Mouse (Mus musculus) bone marrow, adult 2 months (tissue): ENCODE data around the gene Zfp276. TPM values are rescaled to one million over a fixed set of nuclear protein-coding genes. Genes with fewer than 3 reads are reported as not detected.

ENCODE experiments used
- H3K27ac ChIP-seq: fragments of 200-500 bp; 2 replicates; pipeline ENCODE4 v1.5.1; 2012; ENCODE audit warnings: low read depth, mild to moderate bottlenecking, control low read depth, inconsistent platforms, low read length; ENCODE audit not compliant: control insufficient read depth, poor library complexity, insufficient read depth
- H3K4me1 ChIP-seq: fragments of 200-500 bp; 2 replicates; pipeline ENCODE4 v1.6.1; 2011; ENCODE audit warnings: low read length; ENCODE audit not compliant: control insufficient read depth, insufficient read depth
- H3K4me3 ChIP-seq: fragments of 200-500 bp; replicated peaks from 2 replicates; pipeline ENCODE3; 2011; ENCODE audit warnings: mild to moderate bottlenecking, low read depth, low read length, control low read depth; ENCODE audit not compliant: control insufficient read depth
- CTCF ChIP-seq: fragments of 200-500 bp; IDR thresholded peaks from 2 replicates; pipeline ENCODE4 v1.5.1; 2011; ENCODE audit warnings: low read length, control low read depth; ENCODE audit not compliant: control insufficient read depth, insufficient read depth
- POLR2A ChIP-seq: fragments of 200-500 bp; IDR thresholded peaks from 2 replicates; pipeline ENCODE4 v1.6.1; 2011; ENCODE audit warnings: low read depth, mild to moderate bottlenecking, control low read depth, low read length, borderline replicate concordance; ENCODE audit not compliant: control insufficient read depth
- WGBS: fragments of 180-500 bp; shearing (Covaris S2); methylation state at CpG from one replicate; pipeline ENCODE4 v1.1.7; 2018; 5-methylcytosine and 5-hydroxymethylcytosine counted together
- polyA plus RNA-seq: library from polyadenylated mRNA; stranded (reverse); fragments of >200 nt; gene quantifications from 2 replicates; pipeline ENCODE4 v1.2.4, GENCODE M21; 2011; ENCODE audit warnings: low replicate concordance; ENCODE audit not compliant: missing spikeins, insufficient read depth, insufficient read length

Gene Zfp276
- polyA plus RNA-seq, 1 experiment = 29.2 TPM

- TF ChIP-seq POLR2A (no peak), CTCF (no peak)
- H3K27ac ChIP-seq = no peak overlapping the region
- no peak overlapping the region for H3K4me3 ChIP-seq
- peaks cover 2% of the 10 kb centered on the region; the same call in 1 of the 2 replicates for H3K4me1 ChIP-seq
- WGBS = 83% methylated on average over 10 of the region's 10 CpGs
These were observed 14.6 kb upstream of the Zfp276 start for GRCm38 (mm10) chr8:123239398-123239797.

- WGBS = 80% methylated on average over 7 of the region's 7 CpGs
- Histone ChIP-seq H3K4me1 (no peaks in the 10 kb centered on the region), H3K4me3 (no peak overlapping the region), H3K27ac (no peak overlapping the region)
- TF ChIP-seq CTCF (no peak), POLR2A (no peak)
These were observed 11.7 kb upstream of the Zfp276 start for GRCm38 (mm10) chr8:123242107-123242923.

- TF ChIP-seq CTCF (peak; percentile 46), POLR2A (no peak)
- Histone ChIP-seq H3K27ac (no peak overlapping the region), H3K4me3 (no peak overlapping the region), H3K4me1 (no peaks in the 10 kb centered on the region; the same call in 1 of the 2 replicates)
- 77% methylated on average over 11 of the region's 11 CpGs for WGBS
These were observed 10.9 kb upstream of the Zfp276 start for GRCm38 (mm10) chr8:123243053-123243452.

GRCm38 (mm10) chr8:123244382-123244781 lies 9.6 kb upstream of the Zfp276 start:
- peaks cover 1% of the 10 kb centered on the region; the same call in 1 of the 2 replicates for H3K4me1 ChIP-seq
- 85% methylated on average over 4 of the region's 4 CpGs for WGBS
- no peak for TF ChIP-seq CTCF
- no peak for TF ChIP-seq POLR2A
- no peak overlapping the region for H3K4me3 ChIP-seq
- H3K27ac ChIP-seq = no peak overlapping the region

- Histone ChIP-seq H3K4me1 (peaks cover 1% of the 10 kb centered on the region; the same call in 1 of the 2 replicates), H3K4me3 (no peak overlapping the region), H3K27ac (no peak overlapping the region)
- WGBS = 87% methylated on average over 12 of the region's 12 CpGs
- TF ChIP-seq POLR2A (no peak), CTCF (no peak)
These were observed 8.5 kb upstream of the Zfp276 start for GRCm38 (mm10) chr8:123245543-123245942.

- 98% methylated on average over 6 of the region's 6 CpGs for WGBS
- H3K4me3 ChIP-seq = no peak overlapping the region
- TF ChIP-seq CTCF (no peak), POLR2A (no peak)
- peaks cover 3% of the 10 kb centered on the region; the same call in 1 of the 2 replicates for H3K4me1 ChIP-seq
- no peak overlapping the region for H3K27ac ChIP-seq
These were observed 6.2 kb upstream of the Zfp276 start for GRCm38 (mm10) chr8:123247748-123248147.

- Histone ChIP-seq H3K4me3 (no peak overlapping the region), H3K27ac (peak overlapping the region; percentile 46), H3K4me1 (peaks cover 3% of the 10 kb centered on the region; the same call in 1 of the 2 replicates)
- TF ChIP-seq POLR2A = no peak
- no peak for TF ChIP-seq CTCF
- 48% methylated on average over 8 of the region's 8 CpGs for WGBS
These were observed 5.4 kb upstream of the Zfp276 start for GRCm38 (mm10) chr8:123248596-123248995.

- Histone ChIP-seq H3K4me1 (peaks cover 3% of the 10 kb centered on the region; the same call in 1 of the 2 replicates), H3K27ac (no peak overlapping the region), H3K4me3 (no peak overlapping the region)
- TF ChIP-seq CTCF = no peak
- no peak for TF ChIP-seq POLR2A
- WGBS = 87% methylated on average over 5 of the region's 5 CpGs
These were observed 3.1 kb upstream of the Zfp276 start for GRCm38 (mm10) chr8:123250940-123251339.
